Mouse (Mus musculus) stomach, embryonic 16.5 days (tissue): ENCODE data around the gene Hes6. TPM values are rescaled to one million over a fixed set of nuclear protein-coding genes. Genes with fewer than 3 reads are reported as not detected.
A peak's percentile ranks its signal among the peaks of the same experiment; 100 is the strongest.

Source experiments
- ATAC-seq: fragments of 200-750 bp; cut with Nextera tagmentation; 2 replicates; pipeline ENCODE4 v1.8.0; 2017; ENCODE audit warnings: moderate number of reproducible peaks, moderate TSS enrichment; ENCODE audit not compliant: insufficient read depth, low FRiP score
- H3K27ac ChIP-seq: fragments of 300-500 bp; sonication (generic); 2 replicates; pipeline ENCODE4 v1.5.1; 2014; ENCODE audit warnings: low read length
- H3K27me3 ChIP-seq: fragments of 300-500 bp; sonication (generic); 2 replicates; pipeline ENCODE4 v1.6.1; 2014; ENCODE audit warnings: low read length, control low read depth, mixed read lengths; ENCODE audit not compliant: control insufficient read depth, insufficient read depth
- H3K36me3 ChIP-seq: fragments of 300-500 bp; sonication (generic); 2 replicates; pipeline ENCODE4 v1.6.1; 2014; ENCODE audit warnings: low read length; ENCODE audit not compliant: control insufficient read depth, insufficient read depth
- H3K4me1 ChIP-seq: fragments of 300-500 bp; sonication (generic); 2 replicates; pipeline ENCODE4 v1.6.1; 2014; ENCODE audit warnings: low read length, control low read depth, mixed read lengths; ENCODE audit not compliant: control insufficient read depth, insufficient read depth
- H3K4me2 ChIP-seq: fragments of 300-500 bp; sonication (generic); 2 replicates; pipeline ENCODE4 v1.6.1; 2014; ENCODE audit warnings: low read depth, low read length, mixed read lengths
- H3K4me3 ChIP-seq: fragments of 300-500 bp; sonication (generic); replicated peaks from 2 replicates; pipeline ENCODE4 v1.5.1; 2014; ENCODE audit warnings: mild to moderate bottlenecking, low read length
- H3K9ac ChIP-seq: fragments of 300-500 bp; sonication (generic); 2 replicates; pipeline ENCODE4 v1.6.1; 2014; ENCODE audit warnings: low read length
- H3K9me3 ChIP-seq: fragments of 300-500 bp; sonication (generic); replicated peaks from 2 replicates; pipeline ENCODE4 v1.6.1; 2016; ENCODE audit warnings: low read length, control low read depth; ENCODE audit not compliant: control insufficient read depth
- WGBS: fragments of 180-500 bp; shearing (Covaris S2); extraction: QIAGEN DNeasy Blood & Tissue Kit; methylation state at CpG from one replicate; pipeline ENCODE4 v1.1.7; 2014; 5-methylcytosine and 5-hydroxymethylcytosine counted together
- polyA plus RNA-seq: library from polyadenylated mRNA; unstranded; fragments of >200 nt; fragmentation: Nextera tagmentation; extraction: Ambion mirVana; gene quantifications from 2 replicates; pipeline ENCODE4 v1.2.1, GENCODE M21; 2015

Gene Hes6
- polyA plus RNA-seq, 1 experiment from 2014 or later = 67.2 TPM

DNA sequence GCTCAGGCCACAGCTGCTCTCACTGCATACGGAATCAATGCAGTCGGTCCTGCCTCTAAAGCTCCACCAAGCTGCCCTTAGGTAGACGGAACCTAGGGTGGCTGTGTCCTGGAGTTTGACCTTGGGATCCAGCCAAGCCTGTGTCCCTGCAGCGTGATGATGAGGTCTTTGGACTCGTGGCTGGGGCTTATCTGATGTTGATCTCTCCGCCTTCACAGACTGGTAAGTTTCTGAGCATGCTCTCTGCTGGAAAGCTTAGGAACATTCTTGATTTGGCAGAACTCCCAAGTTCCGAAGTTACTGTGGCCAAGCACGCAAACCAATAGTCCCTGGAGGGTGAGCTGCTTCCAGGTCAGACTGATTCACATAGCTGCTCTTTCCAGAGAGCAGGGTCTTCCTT is 32.2 kb upstream of the Hes6 start:
- H3K4me3 ChIP-seq = no peak overlapping the region
- H3K27me3 ChIP-seq = no peaks in the 10 kb centered on the region
- peaks cover 9% of the 10 kb centered on the region; the same call in 1 of the 2 replicates for H3K9me3 ChIP-seq
- H3K4me1 ChIP-seq = peaks cover 4% of the 10 kb centered on the region; the same call in 1 of the 2 replicates
- H3K27ac ChIP-seq = peak overlapping the region; percentile 54
- 0 out of 2 replicates have a peak overlapping the region, but pooled peaks have one; percentile 2 for H3K9ac ChIP-seq
- ATAC-seq = peak; percentile 31; the same call in 1 of the 2 replicates
- no peak overlapping the region for H3K4me2 ChIP-seq
- peaks cover 32% of the 10 kb centered on the region for H3K36me3 ChIP-seq
- WGBS = 54% methylated on average over 8 of the region's 8 CpGs

DNA sequence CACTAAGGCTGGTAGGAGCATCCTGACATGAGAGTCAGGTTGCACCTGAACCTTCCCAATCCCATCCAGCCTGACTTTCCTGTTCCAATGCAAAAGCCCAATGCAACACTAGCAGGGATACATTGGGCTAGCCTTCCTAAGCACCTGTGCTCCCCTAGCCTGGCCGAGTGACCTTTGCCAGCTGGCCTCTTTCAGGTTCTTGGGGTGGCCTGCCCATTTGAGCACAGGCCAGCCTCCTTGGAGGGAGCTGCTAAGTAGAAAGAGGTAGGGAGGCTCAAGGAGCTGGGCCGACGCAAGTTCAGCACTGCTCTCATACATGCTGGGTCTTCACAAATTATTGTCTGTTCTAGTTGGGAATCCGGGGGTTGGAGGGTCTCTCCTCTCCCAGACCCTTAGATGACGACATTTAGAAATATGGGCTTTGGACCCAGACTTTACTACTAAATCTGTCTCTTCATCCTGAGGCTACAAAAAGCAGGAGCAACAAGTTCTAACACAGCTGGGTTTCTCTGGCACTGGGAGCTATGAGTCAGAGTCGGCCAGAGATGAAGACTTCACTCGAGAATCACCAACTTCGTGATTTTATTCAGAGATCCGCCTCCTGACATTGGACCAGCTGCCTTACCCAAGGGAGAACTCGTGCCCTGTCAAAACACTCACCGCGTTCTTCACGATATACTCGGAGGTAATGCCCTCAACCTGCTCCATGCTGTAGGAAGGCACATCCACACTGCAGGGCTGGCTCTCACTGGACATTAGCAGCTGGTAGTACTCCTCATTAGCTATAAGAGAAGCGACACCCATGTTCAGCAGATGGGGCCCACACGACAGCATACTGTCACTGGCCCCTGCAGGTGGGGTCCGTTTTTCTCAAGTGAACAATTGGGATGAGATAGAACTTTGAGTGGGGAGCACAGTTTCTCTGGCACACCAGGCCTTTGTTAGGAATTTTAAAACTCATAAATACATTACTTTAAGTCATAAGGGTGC is 31.3 kb upstream of the Hes6 start:
- Histone ChIP-seq H3K9me3 (peaks cover 9% of the 10 kb centered on the region; the same call in 1 of the 2 replicates), H3K9ac (no peak overlapping the region), H3K36me3 (peaks cover 32% of the 10 kb centered on the region), H3K4me1 (peaks cover 4% of the 10 kb centered on the region; the same call in 1 of the 2 replicates), H3K4me2 (no peak overlapping the region), H3K27ac (peak overlapping the region; percentile 34), H3K4me3 (no peak overlapping the region), H3K27me3 (no peaks in the 10 kb centered on the region)
- WGBS = 81% methylated on average over 17 of the region's 17 CpGs
- ATAC-seq = no peak

DNA sequence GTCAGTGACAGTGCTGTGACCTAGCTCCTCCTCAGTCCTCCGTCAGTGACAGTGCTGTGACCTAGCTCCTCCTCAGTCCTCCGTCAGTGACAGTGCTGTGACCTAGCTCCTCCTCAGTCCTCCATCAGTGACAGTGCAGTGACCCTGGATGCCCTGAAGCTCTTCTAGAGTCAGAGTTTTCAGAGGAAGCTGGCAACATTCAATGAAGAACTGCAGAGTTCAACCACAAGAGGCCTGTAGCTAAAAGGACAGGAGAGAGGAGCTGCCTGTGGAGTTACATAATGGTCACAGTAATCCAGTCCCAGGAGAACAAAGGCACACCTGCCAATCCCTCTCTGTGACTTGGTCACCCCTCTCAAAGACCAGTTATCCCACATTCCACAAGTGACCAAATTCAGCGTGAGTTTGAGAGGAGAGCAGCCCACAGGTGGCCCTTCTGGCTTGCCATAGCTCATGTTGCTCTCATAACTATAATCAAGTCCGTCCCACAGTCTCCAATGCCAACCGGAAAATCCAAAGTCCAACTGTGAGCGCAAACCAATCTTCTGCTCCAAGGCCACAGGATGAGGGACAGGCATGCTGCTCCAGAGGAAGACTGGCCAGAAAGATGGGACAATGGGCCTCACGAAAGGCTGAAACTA is 28.6 kb upstream of the Hes6 start:
- no peaks in the 10 kb centered on the region for H3K27me3 ChIP-seq
- WGBS = 63% methylated on average over 6 of the region's 7 CpGs
- H3K9me3 ChIP-seq = peaks cover 4% of the 10 kb centered on the region; the same call in 1 of the 2 replicates
- H3K4me2 ChIP-seq = 0 out of 2 replicates have a peak overlapping the region, but pooled peaks have one; percentile 12
- H3K27ac ChIP-seq = peak overlapping the region; percentile 64
- peak overlapping the region; percentile 6; the same call in 1 of the 2 replicates for H3K4me3 ChIP-seq
- H3K36me3 ChIP-seq = peaks cover 20% of the 10 kb centered on the region
- peak; percentile 63; the same call in 1 of the 2 replicates for ATAC-seq
- H3K4me1 ChIP-seq = peaks cover 4% of the 10 kb centered on the region; the same call in 1 of the 2 replicates
- peak overlapping the region; percentile 46; the same call in 1 of the 2 replicates for H3K9ac ChIP-seq

DNA sequence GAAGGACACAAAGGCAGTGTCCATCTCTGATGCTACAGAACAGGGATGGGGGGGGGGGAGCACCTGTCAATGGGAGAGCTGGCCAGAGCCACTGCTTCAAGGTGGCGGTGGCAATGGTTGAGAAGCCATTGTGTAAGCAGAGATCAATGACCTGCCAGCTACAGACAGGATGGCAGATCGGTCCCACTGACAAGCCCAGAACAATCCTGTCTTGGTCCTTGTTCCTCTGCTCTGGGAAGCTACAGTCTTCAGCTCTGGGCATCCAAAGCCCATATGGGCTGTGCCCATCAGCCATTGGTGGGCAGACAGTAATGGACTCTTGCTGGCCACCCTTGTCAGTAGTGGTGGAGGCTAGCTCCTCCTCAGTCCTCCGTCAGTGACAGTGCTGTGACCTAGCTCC is 28.0 kb upstream of the Hes6 start:
- peaks cover 14% of the 10 kb centered on the region; the same call in 1 of the 2 replicates for H3K36me3 ChIP-seq
- no peak for ATAC-seq
- H3K27me3 ChIP-seq = no peaks in the 10 kb centered on the region
- H3K4me1 ChIP-seq = peaks cover 4% of the 10 kb centered on the region
- WGBS = 87% methylated on average over 3 of the region's 3 CpGs
- H3K9me3 ChIP-seq = no peaks in the 10 kb centered on the region
- H3K4me2 ChIP-seq = no peak overlapping the region
- H3K9ac ChIP-seq = no peak overlapping the region
- no peak overlapping the region for H3K27ac ChIP-seq
- H3K4me3 ChIP-seq = no peak overlapping the region

DNA sequence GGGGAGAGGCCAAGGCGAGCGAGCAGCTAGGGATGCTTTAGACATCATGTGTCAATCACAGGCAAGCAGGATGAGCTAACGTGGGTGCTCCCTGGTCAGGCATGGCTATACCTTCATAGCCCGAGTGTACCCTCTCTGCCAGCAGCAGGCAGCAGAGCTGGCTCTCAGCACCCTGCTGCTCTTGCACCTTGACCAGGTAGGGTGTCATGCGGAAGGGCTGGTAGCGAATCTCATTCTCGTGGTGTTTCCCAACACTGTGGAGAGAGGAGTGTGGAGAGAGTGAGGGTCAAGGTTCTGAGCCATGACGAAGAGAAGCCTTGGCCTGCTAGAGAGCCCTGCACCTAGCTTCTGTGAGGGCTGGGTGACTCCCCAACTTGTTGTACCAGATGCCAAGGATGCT is 25.9 kb upstream of the Hes6 start:
- no peaks in the 10 kb centered on the region for H3K9me3 ChIP-seq
- ATAC-seq = no peak
- peaks cover 14% of the 10 kb centered on the region; the same call in 1 of the 2 replicates for H3K36me3 ChIP-seq
- H3K27ac ChIP-seq = no peak overlapping the region
- H3K4me3 ChIP-seq = no peak overlapping the region
- no peaks in the 10 kb centered on the region for H3K27me3 ChIP-seq
- no peak overlapping the region for H3K9ac ChIP-seq
- no peak overlapping the region for H3K4me2 ChIP-seq
- peaks cover 15% of the 10 kb centered on the region for H3K4me1 ChIP-seq
- 86% methylated on average over 8 of the region's 8 CpGs for WGBS

DNA sequence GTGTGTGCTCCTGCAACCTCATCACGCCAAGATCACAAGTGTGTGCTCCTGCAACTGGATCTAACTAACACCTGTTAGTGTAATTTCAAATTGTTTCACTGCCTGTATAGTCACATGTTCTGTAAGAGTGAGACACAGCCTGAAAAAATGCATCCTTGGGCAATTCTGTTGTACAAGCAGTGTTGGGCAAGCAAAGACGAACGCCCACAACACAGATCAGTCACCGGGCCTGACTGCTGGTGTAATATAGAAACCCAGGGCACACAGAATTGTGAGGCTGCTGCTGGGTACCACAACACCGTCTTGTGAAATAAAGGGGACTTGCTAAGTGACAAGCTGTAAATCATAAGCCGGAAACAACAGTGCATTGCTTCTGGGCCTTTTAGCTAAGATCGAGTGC is 23.7 kb upstream of the Hes6 start:
- 85% methylated on average over 7 of the region's 7 CpGs for WGBS
- Histone ChIP-seq H3K4me1 (peaks cover 15% of the 10 kb centered on the region), H3K27me3 (no peaks in the 10 kb centered on the region), H3K4me3 (no peak overlapping the region), H3K27ac (no peak overlapping the region), H3K9ac (no peak overlapping the region), H3K36me3 (peaks cover 9% of the 10 kb centered on the region; the same call in 1 of the 2 replicates), H3K4me2 (no peak overlapping the region), H3K9me3 (no peaks in the 10 kb centered on the region)
- no peak for ATAC-seq

DNA sequence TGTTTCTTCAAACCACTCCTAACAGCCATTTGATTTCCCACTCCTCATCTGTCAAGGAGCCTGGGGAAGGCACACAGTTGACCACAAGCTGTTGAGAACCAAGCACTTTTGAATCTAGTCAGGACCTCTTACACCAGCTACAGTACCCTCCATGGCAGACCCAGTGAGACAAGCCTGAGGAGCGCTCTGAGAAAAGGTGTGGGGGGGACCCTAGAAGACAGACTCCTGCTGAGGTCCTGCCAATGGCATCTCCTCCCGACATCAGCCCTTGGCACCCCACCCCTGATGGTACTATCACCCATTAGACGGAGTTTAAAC is 23.2 kb upstream of the Hes6 start:
- H3K27ac ChIP-seq = peak overlapping the region; percentile 87; the same call in 1 of the 2 replicates
- H3K4me3 ChIP-seq = no peak overlapping the region
- ATAC-seq = no peak
- WGBS = 91% methylated on average over 3 of the region's 3 CpGs
- no peaks in the 10 kb centered on the region for H3K27me3 ChIP-seq
- peaks cover 9% of the 10 kb centered on the region; the same call in 1 of the 2 replicates for H3K36me3 ChIP-seq
- peaks cover 15% of the 10 kb centered on the region for H3K4me1 ChIP-seq
- no peak overlapping the region for H3K4me2 ChIP-seq
- no peaks in the 10 kb centered on the region for H3K9me3 ChIP-seq
- no peak overlapping the region for H3K9ac ChIP-seq

DNA sequence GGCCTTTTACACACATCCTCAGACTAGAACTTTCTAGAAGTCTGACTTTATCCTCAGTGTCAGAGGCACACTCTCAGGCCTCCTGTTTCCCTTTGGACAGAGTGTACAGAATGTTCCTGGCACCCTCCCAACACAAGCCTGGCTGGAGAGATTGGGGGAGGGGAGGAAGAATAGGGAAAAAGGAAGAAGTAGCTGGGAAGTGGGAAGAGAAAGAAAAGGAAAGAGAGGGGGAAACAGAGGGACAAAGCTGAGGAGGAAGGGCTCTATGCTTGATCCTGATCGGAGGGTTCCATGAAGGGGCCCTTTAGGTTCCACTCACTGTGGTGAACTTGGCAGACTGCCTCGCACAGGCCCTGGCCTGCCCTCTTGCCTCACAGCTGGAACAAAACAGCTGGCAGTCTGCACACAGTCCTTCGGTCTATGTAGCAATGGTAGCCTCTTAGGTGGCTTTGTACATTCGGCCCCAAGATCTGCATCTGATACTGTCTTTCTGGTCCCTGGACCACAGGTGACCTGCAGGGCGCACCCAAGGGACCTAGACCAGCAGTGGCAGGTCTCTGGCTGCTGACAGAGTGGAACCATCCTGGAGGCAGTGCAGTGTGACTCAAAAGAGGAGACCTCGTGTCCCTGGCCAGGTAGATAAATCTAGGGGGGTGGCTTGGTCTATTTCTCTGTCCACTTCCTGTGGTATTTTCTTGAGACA is 22.7 kb upstream of the Hes6 start:
- H3K27ac ChIP-seq = peak overlapping the region; percentile 87

More for the DNA sequence above, 22.7 kb upstream of the Hes6 start:
- Histone ChIP-seq H3K36me3 (peaks cover 6% of the 10 kb centered on the region; the same call in 1 of the 2 replicates), H3K4me2 (no peak overlapping the region), H3K9me3 (no peaks in the 10 kb centered on the region), H3K9ac (no peak overlapping the region), H3K4me1 (peaks cover 15% of the 10 kb centered on the region), H3K27me3 (no peaks in the 10 kb centered on the region), H3K4me3 (no peak overlapping the region)
- WGBS = 43% methylated on average over 6 of the region's 6 CpGs
- peak; percentile 86 for ATAC-seq
